Mouse (Mus musculus): ENCODE data around the gene Slc24a3. TPM values are rescaled to one million over a fixed set of nuclear protein-coding genes. Genes with fewer than 3 reads are reported as not detected.
A peak's percentile ranks its signal among the peaks of the same experiment; 100 is the strongest.

The Slc24a3 gene
- polyA plus RNA-seq, 1 experiment from 2014 or later: 5.1 TPM

DNA sequence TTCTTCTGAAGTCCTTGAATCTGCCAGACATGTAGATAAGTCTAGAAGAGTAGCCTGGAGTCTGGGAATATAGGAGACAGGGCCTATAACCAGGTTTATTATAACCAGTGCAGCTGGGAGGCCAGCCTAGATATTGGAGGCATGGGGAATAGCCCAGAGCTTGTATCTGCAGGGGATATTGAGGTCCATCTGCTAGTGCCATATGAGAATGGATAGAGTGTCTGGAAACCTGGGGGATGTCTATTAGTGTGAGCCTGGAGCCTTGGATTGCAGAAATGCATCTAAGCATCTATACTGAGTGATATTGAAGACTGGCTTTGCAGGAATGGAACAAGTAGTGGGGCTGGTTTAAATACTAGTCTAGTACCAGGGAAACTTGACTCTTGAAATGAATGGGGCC, 168.9 kb downstream of the Slc24a3 start:
- ATAC-seq: no peak
- H3K4me2 ChIP-seq (replicated peaks): no peak overlapping the region
- H3K9me3 ChIP-seq: no peaks in the 10 kb centered on the region
- H3K36me3 ChIP-seq: no peaks in the 10 kb centered on the region
- no peaks in the 10 kb centered on the region for H3K4me1 ChIP-seq (replicated peaks)
- H3K27ac ChIP-seq: no peak overlapping the region
- H3K27me3 ChIP-seq: no peaks in the 10 kb centered on the region
- no peak overlapping the region for H3K4me3 ChIP-seq (replicated peaks)
- H3K9ac ChIP-seq (replicated peaks): no peak overlapping the region

DNA sequence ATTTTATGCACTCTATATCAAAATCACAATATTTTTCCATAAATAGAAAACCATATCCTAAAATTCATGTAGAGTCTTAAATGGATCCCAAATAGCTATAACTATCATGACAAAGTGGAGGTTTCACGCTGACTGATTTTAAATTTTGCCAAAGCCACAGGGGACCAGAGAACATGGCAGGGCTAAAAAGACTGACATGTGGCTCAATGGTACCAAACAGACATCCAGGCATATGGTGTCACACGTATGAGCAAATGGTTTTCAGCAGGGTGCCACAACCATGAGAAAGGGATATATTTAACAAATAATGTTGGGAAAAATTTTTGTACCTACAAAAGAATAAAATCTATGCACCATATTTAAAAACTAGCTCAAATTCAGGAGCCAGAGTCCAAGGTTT, 173.3 kb downstream of the Slc24a3 start:
- H3K27me3 ChIP-seq: no peaks in the 10 kb centered on the region
- H3K4me3 ChIP-seq (replicated peaks): no peak overlapping the region
- H3K4me1 ChIP-seq (replicated peaks): no peaks in the 10 kb centered on the region
- no peaks in the 10 kb centered on the region for H3K36me3 ChIP-seq
- no peak overlapping the region for H3K27ac ChIP-seq
- 73% methylated on average over 2 of the region's 2 CpGs for WGBS
- no peak overlapping the region for H3K4me2 ChIP-seq (replicated peaks)
- no peak overlapping the region for H3K9ac ChIP-seq (replicated peaks)
- H3K9me3 ChIP-seq: no peaks in the 10 kb centered on the region
- no peak for ATAC-seq

DNA sequence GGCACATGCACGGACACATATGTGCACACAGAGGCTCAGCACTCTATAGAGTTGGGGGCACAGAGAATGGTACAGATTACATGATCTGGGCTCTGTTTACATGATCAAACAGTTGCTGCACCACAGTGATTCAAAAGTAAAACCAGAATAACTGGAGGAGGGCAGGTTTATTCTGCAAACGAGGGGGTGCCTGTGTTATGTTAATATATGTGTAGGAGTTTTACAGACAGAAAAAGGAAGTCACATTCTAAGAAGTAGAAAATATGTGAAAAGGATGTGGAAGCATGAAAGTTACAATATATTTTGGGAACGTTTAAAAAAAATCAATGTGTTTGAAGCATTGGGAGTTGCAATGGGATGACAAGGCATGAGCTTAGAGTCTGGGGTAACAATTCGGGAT, 175.4 kb downstream of the Slc24a3 start:
- Histone ChIP-seq H3K27ac (no peak overlapping the region), H3K27me3 (no peaks in the 10 kb centered on the region), H3K36me3 (no peaks in the 10 kb centered on the region), H3K4me2 (replicated peaks) (no peak overlapping the region), H3K4me1 (replicated peaks) (no peaks in the 10 kb centered on the region), H3K9me3 (no peaks in the 10 kb centered on the region), H3K9ac (replicated peaks) (no peak overlapping the region), H3K4me3 (replicated peaks) (no peak overlapping the region)
- ATAC-seq: no peak
- WGBS: 78% methylated on average over 4 of the region's 4 CpGs

DNA sequence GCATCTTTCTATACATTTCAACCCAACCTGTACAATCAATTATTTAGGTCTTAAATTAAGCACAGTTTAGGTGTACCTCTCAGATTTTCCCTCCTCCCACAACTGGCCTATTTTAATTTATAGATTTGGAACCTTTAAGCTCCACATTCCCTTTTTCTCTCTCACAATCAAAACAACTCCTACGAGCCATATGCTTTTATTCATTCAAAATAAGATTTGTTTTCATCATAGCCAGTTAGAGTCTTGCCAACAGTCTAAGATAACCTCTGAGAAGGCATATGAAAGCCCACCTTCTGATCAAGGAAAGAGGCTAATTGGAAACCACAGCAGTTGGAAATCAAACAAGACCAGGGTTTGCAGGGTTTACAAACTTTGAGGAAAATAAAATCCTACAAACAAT, 177.0 kb downstream of the Slc24a3 start:
- H3K4me1 ChIP-seq (replicated peaks): no peaks in the 10 kb centered on the region
- no peak overlapping the region for H3K4me3 ChIP-seq (replicated peaks)
- no peak overlapping the region for H3K4me2 ChIP-seq (replicated peaks)
- H3K9ac ChIP-seq (replicated peaks): no peak overlapping the region
- H3K27ac ChIP-seq: no peak overlapping the region
- no peaks in the 10 kb centered on the region for H3K36me3 ChIP-seq
- no peak for ATAC-seq
- H3K9me3 ChIP-seq: no peaks in the 10 kb centered on the region
- H3K27me3 ChIP-seq: no peaks in the 10 kb centered on the region
- 94% methylated on average over 1 of the region's 1 CpGs for WGBS

DNA sequence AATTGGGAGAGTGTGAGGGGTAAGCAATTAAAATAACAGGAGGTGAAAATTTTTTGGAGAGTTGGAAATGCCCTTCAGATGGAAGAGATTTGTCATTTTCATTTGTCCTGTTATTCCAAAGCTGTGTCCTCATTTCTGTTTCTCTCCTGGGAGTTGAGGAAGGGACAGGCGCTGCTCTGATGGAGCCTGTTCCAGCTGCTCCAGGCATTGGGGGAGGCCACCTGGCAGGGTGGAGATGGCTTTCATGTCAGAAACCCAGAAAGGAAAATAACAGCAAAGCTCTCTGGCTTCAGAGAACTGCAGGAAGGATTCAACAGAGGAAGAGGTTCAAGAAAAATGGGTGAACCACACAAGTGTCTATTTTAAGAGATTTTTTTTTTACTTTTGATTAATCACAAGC, 186.2 kb downstream of the Slc24a3 start:
- 81% methylated on average over 1 of the region's 1 CpGs for whole genome bisulfite sequencing
- Histone ChIP-seq H3K9me3 (no peaks in the 10 kb centered on the region), H3K36me3 (no peaks in the 10 kb centered on the region), H3K27me3 (no peaks in the 10 kb centered on the region), H3K4me3 (replicated peaks) (no peak overlapping the region), H3K4me1 (replicated peaks) (no peaks in the 10 kb centered on the region), H3K4me2 (replicated peaks) (no peak overlapping the region), H3K27ac (no peak overlapping the region), H3K9ac (replicated peaks) (no peak overlapping the region)
- no peak for ATAC-seq

DNA sequence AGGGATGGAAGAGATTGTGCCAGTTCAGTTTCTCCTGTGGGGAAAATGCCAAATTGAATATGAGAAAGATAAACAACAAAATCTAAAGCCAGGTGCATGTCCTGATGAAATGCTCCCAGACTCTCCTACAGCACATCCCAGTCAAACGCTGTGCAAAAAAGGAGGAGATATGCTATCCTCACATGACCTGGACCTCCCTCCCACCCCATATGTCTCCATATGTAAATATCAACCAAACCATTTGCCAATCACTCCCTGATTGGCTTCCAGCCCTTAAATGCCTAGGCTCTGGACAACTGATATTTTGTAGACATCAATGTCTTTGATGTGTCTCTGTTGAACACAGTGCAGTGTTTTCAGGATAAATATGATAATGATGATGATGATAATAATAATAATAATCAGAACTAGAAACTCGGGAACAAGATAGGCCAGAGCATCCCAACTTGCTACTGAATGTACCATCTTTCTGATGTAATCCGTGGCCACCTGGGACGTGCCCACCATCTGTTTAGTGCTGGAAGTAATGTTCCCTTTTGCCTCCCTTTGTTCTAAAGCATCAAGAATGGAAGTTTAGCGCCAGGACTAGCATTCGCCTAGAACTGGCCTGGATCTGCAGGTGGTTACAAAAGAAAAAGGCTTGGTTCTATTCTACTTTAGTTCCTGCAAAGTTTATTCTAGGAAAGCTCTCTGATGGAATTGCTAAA, 190.8 kb downstream of the Slc24a3 start:
- no peak overlapping the region for H3K4me3 ChIP-seq (replicated peaks)
- 81% methylated on average over 6 of the region's 6 CpGs for WGBS
- H3K9me3 ChIP-seq: no peaks in the 10 kb centered on the region
- H3K4me2 ChIP-seq (replicated peaks): no peak overlapping the region
- no peak overlapping the region for H3K9ac ChIP-seq (replicated peaks)
- ATAC-seq: no peak
- H3K36me3 ChIP-seq: no peaks in the 10 kb centered on the region
- H3K27me3 ChIP-seq: no peaks in the 10 kb centered on the region
- H3K4me1 ChIP-seq (replicated peaks): no peaks in the 10 kb centered on the region
- H3K27ac ChIP-seq: no peak overlapping the region

DNA sequence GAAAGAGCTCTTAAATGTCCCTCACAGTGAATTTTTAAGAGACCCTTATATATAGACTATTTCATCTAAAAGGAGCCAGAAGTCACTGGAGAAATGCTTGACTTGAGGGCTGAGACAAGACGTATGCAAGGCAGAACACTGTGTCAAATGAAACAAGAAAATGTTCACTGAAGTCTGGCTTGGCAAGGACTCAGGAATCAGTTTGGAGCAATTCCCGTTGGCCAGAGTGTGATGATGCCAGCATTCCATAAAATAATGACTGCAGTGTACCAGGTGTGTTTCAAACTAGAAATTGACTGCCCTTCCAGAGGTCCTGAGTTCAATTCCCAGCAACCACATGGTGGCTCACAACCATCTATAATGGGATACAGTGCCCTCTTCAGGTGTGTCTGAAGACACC, 196.1 kb downstream of the Slc24a3 start:
- Histone ChIP-seq H3K9me3 (no peaks in the 10 kb centered on the region), H3K36me3 (no peaks in the 10 kb centered on the region), H3K27ac (no peak overlapping the region), H3K27me3 (no peaks in the 10 kb centered on the region), H3K4me1 (replicated peaks) (no peaks in the 10 kb centered on the region), H3K4me3 (replicated peaks) (no peak overlapping the region), H3K9ac (replicated peaks) (no peak overlapping the region), H3K4me2 (replicated peaks) (no peak overlapping the region)
- no peak for ATAC-seq
- 81% methylated on average over 2 of the region's 2 CpGs for WGBS

DNA sequence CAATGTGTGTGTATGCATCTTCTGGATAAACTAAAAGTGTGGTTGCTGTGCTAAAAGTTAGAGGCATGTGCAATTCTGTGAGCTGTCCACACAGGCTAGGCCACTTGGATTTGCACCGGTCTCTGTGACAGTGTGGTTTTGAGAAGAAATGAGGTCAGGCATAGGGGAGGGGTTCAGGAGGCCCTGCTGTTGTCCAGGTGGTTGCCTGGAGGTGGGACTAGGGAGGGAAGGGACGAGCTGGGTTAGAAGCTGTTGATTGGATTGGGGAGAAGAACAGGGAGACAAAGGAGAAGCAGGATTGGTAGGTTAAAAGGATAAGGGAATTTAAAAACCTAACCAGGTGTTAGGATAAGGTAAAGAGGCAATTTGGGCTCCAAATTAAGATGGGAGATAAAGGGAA, 201.1 kb downstream of the Slc24a3 start:
- Histone ChIP-seq H3K36me3 (no peaks in the 10 kb centered on the region), H3K27me3 (no peaks in the 10 kb centered on the region), H3K4me2 (replicated peaks) (no peak overlapping the region), H3K4me1 (replicated peaks) (0 out of 2 replicates have a peak, but pooled peaks cover 3% of the 10 kb centered on the region), H3K9ac (replicated peaks) (no peak overlapping the region), H3K27ac (no peak overlapping the region), H3K4me3 (replicated peaks) (no peak overlapping the region), H3K9me3 (no peaks in the 10 kb centered on the region)
- whole genome bisulfite sequencing: 72% methylated on average over 2 of the region's 2 CpGs
- no peak for ATAC-seq

DNA sequence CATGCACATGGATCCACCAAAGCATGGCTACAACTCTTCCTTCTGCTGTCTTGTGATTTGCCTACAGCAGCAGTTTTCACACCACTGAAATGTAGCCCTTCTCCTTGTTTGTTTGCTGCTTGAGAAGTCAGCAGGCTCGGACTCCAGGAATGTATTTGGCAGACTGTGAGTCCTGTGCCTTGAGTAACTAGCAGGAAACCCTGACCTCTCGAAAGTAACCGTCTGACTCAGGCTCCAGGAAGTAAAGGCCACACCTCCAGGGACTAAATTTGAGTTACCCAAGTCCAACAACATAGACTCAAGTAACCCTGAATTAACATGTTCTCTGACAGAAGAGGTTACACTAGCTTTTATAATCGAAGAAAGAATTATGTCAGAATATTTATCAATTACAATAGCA, 203.2 kb downstream of the Slc24a3 start:
- Histone ChIP-seq H3K9me3 (no peaks in the 10 kb centered on the region), H3K9ac (replicated peaks) (no peak overlapping the region), H3K27me3 (no peaks in the 10 kb centered on the region), H3K4me3 (replicated peaks) (no peak overlapping the region), H3K4me2 (replicated peaks) (no peak overlapping the region), H3K4me1 (replicated peaks) (0 out of 2 replicates have a peak, but pooled peaks cover 3% of the 10 kb centered on the region), H3K27ac (no peak overlapping the region), H3K36me3 (no peaks in the 10 kb centered on the region)
- WGBS: 83% methylated on average over 4 of the region's 4 CpGs
- ATAC-seq: no peak

DNA sequence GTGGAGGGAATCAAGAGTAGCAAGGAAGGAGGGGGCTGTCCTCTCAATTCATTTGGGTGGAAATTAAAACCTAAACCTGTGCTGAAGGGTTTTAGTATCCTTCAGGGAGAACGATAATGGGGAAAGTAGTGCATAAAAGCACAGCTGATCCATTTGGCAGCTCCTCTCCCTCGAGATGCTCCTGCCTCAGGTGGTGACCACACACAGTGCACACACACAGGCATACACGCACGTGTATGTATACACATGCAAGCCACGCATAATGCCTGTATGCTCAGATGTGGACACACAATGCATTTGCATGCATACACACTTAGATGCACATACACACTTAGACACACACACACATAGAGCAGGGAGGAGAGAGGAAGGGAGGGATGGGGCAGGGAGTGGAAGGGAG, 206.2 kb downstream of the Slc24a3 start:
- Histone ChIP-seq H3K4me2 (replicated peaks) (no peak overlapping the region), H3K9me3 (no peaks in the 10 kb centered on the region), H3K4me3 (replicated peaks) (no peak overlapping the region), H3K36me3 (no peaks in the 10 kb centered on the region), H3K27ac (no peak overlapping the region), H3K27me3 (no peaks in the 10 kb centered on the region), H3K9ac (replicated peaks) (no peak overlapping the region), H3K4me1 (replicated peaks) (0 out of 2 replicates have a peak, but pooled peaks cover 3% of the 10 kb centered on the region)
- 0 out of 2 replicates have a peak, but pooled peaks have one; percentile 20 for ATAC-seq
- 68% methylated on average over 5 of the region's 5 CpGs for WGBS

DNA sequence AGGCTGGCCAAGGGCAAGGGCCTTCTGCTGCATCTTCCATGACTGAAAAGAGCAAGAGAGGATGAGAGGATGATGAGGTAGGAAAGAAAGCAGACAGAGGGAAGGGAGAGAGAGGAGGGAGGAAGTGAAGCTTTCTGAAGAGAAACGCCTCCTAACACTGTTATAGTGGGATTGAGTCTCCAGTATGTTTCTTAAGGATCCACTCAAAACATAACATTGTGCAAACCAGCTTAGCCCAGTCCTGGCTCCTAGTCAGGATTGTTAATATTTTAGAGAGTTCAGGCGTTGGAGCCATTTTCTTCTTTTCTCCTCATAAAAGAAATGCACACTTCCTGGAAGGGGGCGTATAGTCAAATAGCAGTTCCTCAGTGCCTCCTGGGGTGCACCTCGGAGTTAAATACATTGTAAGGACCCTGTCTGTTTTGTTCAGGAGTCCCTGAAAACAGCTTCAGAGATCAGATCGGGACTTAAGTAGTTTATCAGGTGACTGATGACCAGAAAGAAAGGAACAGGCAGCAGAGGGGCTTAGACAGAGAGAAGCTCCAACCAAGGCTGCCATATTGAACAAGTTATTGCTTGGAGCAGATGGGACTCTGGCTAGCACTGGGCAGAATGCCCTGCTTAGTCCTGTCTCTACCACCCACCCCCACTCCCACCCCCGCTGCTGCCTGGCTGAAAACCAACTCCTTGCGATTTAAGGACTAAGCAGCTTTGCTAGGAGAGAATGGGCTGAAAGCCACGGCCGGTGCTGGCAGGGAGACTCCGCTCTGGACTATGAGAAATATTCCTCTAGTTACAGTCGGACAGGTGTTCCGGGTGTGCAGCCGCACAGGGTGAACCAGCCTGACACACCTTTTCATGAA, 215.6 kb downstream of the Slc24a3 start:
- 78% methylated on average over 13 of the region's 13 CpGs for WGBS
- no peak overlapping the region for H3K27ac ChIP-seq

DNA sequence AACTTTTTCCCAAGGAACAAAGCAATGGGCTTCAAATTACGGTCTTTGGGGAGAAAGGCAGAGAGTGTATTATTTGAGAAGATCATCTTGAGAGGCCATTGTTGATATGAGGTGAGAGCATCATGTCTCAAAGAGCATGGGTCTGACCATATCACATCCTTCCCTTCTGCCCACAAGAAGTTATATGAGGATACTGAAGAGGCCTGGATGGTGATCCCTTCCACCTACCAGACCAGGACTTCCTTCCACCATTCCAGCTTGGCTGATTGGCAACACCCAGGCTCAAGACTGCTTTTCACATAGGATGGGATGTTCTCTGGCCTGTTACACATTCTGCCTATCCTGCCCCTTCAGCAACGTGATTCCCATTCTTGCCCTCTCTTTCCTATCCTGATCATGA, 216.7 kb downstream of the Slc24a3 start:
- Histone ChIP-seq H3K36me3 (no peaks in the 10 kb centered on the region), H3K4me1 (replicated peaks) (no peaks in the 10 kb centered on the region), H3K9me3 (no peaks in the 10 kb centered on the region), H3K27me3 (no peaks in the 10 kb centered on the region), H3K27ac (no peak overlapping the region), H3K9ac (replicated peaks) (no peak overlapping the region), H3K4me3 (replicated peaks) (no peak overlapping the region), H3K4me2 (replicated peaks) (no peak overlapping the region)
- no peak for ATAC-seq
- WGBS: 90% methylated on average over 2 of the region's 2 CpGs

More for the DNA sequence above, 215.6 kb downstream of the Slc24a3 start:
- H3K4me2 ChIP-seq (replicated peaks): no peak overlapping the region
- ATAC-seq: peak; percentile 69
- H3K27me3 ChIP-seq: no peaks in the 10 kb centered on the region
- H3K4me1 ChIP-seq (replicated peaks): no peaks in the 10 kb centered on the region
- H3K4me3 ChIP-seq (replicated peaks): no peak overlapping the region
- no peaks in the 10 kb centered on the region for H3K9me3 ChIP-seq
- H3K36me3 ChIP-seq: no peaks in the 10 kb centered on the region
- H3K9ac ChIP-seq (replicated peaks): no peak overlapping the region
